Mouse (Mus musculus) kidney, postnatal 4 days (tissue): Measurements from ENCODE around the gene Lipm.

ENCODE experiments used
- DNase-seq, 2 experiments: peaks; one replicate each; pipeline ENCODE4 v3.0.0; 2021; ENCODE audit warnings: mixed read lengths in 2 of 2

Lipm gene

DNA sequence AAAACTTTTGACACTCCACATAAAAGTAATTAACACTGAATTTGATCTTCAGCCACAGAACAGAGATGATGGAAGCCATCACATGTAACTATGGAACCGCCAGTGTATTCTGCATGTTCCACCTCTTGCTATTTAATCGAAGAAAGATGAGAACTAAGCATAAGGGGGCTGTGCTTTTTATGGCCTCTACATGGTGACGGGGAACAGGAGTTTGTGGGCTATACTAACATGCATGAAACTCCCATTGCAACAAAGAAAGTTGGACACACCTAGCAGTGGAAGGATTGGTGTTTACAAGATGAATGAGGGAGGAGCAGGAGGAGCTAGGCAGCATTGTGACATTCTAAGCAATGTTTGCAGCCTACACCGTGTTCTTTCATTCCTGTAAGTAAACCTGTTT is at the start of gene Lipm:
Gene Lipm, plus strand, starts transcription at position 301 of the 400 bp plus-strand sequence.
- no peak for DNase-seq

DNA sequence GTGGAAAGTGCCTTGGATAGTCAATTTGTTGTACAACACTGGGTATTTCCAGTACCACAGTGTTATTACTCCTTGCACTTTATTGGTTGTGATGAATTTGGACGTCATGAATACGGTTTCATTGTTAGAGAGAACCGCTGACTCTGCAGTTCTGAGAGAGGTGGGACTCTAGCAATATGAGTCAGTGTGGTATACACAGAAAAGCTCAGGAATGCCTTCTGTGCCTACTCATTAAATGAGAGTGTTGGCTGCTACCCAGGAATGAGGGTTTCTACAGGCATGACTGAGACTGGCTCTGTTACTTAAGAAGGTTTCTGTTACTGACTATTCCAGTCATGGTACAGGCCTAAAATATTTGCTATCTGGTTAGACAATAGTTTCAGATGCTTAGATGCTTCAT is 49.2 kb upstream of the Lipm start:
- DNase-seq = no peak

GRCm38 (mm10) chr19:34063547-34063946 is 37.2 kb upstream of the Lipm start:
- no peak for DNase-seq

DNA sequence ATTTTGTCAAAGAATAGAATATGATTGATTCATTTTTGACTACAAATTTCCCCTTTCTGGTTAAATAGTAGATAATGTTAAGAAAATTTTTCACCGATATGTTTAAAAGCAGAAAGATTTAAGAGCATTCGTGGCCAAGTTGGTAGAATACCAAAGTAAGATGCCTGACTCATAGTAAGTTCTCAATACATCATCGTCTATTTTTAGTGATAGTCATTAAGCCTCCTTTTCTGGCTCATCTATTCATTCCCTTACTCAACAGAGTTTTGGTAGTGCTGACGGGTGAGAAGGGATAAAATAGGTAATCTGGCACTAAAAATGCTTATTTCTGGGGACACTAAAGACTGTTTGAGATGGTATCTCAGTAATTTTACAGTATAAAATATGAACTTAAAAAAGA is 36.7 kb upstream of the Lipm start:
- no peak for DNase-seq

GRCm38 (mm10) chr19:34066779-34067472 is 33.8 kb upstream of the Lipm start, which contains the start of gene Lipn:
Gene Lipn (plus strand): TSS chr19:34067358.
- DNase-seq = no peak

- no peak for DNase-seq
These were observed 26.5 kb upstream of the Lipm start for GRCm38 (mm10) chr19:34074239-34074638.

- no peak for DNase-seq
These were observed 22.6 kb upstream of the Lipm start for GRCm38 (mm10) chr19:34078130-34078529.

DNA sequence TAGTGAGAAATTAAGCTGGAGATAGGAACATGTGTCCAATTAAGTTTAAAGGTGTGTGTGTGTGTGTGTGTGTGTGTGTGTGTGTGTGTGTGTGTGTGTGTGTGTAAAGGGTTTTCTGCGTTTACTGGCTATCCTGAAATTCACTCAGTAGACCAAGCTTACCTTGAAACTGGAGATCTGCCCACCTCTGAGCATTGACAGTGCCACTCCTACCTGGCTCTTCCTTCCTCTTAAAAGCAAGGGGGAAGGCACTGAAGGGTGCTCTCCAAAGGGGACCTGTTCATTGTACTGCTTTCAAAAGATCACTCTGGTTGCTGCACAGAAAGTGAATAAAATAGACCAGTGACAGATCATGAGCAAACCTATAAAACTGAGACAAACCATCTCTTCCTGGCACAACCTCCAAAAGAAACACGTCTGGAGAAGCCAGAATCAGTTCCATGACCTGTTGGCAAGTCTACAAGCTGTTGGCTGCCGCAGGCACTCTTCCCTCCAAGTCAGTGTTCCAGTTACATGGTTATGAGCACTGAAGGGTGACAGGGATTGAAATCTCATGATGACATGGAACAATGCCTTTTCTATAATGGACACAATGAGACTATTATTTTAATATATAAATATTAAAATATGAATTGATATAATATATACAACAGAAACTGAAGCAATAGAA is 11.6 kb upstream of the Lipm start:
- DNase-seq = no peak

DNA sequence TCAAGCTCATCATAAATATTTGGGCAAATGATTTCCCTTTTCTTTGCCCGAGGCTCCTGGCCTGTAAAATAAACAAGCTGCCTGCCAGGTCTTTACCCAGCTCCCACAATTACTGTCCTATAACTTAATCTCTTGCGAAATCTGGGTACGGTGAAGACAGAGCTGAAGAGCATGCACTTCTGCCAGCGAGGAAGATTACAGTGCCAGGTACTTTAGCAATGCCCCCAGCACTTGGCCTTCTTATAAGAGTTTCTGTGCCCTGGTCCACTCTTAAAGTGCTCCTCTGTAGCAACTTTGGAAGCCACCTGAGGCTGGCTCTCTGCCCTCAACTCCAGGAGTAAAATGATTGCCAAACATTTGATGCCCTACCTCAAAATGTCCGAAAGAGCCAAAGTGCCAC is 5.4 kb upstream of the Lipm start:
- DNase-seq = no peak

- DNase-seq = no peak
These were observed 4.5 kb upstream of the Lipm start for GRCm38 (mm10) chr19:34096228-34096627.

GRCm38 (mm10) chr19:34101888-34102287 is 1.2 kb downstream of the Lipm start:
- DNase-seq = no peak

DNA sequence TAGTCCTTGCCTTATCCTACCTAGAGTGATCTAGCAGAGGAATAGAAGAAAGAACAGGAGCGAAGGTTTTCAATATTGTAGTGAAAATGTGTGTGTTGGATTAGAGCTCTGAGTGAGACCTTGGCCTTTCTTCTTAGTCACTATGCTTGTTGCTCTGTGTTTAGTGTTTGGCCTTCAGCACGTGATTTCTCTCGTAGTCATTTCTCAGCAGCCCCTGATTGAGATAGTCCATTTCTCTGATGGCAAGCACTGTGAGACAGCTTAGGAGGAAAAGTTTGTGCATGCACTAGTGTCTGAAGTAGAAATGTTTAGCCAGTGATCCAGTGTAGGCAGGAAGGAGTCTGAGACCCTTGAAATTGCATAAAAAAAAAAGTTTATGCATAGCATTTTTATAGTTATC is 4.1 kb downstream of the Lipm start:
- DNase-seq = no peak

DNA sequence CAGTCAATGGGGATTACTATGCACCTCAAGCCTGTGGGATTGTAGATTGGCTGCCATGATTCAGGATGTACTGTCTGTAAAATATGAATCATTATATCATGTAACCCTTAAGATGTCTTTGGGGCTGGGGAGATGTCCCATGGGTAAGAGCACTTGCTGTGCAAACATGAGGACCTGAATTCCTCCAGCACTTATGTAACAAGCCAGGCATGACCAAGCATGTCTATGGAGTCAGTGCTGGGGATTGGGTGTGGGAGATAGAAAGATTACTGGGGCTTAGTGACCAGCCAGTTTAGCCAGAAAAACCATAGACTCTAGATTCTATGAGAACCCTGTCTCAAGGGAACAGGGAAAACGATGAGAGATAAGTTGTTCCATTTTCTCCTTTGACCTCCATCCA is 18.4 kb downstream of the Lipm start:
- DNase-seq = no peak

- DNase-seq = no peak
These were observed 18.9 kb downstream of the Lipm start for GRCm38 (mm10) chr19:34119653-34120052.

- DNase-seq = no peak
These were observed 19.5 kb downstream of the Lipm start for GRCm38 (mm10) chr19:34120107-34120731.

DNA sequence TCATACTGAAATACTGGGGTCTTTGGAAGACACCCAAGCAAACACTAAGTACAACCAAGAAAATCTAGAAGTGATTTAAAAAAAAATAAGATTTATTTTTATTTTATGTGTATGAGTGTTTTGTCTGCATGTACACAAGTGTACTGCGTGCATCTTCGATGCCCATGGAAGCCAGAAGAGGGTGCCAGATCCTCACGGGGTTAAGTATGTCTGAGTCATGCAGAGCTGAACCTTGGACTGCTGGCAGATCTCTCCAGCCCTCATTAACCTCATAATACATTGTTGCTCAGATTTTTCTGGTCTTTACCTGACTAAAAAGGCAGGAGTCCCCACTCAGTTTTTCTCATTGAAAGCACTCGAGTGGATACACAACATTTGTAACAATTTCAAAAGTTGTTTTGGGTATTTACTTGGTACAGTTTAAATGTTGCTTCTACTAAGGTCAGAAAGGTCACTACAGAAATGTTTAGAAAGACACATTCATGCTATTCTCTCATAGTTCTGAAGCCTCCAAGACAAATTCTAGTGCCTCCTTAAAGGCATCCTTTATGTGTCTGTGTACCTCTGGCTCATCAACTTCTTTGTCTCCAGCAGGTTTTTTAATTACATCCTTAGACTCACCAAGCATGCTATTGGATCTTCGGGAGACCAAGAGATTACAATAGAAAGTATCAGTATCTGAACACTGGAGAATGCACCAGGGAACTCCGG is 38.1 kb downstream of the Lipm start:
- no peak for DNase-seq

DNA sequence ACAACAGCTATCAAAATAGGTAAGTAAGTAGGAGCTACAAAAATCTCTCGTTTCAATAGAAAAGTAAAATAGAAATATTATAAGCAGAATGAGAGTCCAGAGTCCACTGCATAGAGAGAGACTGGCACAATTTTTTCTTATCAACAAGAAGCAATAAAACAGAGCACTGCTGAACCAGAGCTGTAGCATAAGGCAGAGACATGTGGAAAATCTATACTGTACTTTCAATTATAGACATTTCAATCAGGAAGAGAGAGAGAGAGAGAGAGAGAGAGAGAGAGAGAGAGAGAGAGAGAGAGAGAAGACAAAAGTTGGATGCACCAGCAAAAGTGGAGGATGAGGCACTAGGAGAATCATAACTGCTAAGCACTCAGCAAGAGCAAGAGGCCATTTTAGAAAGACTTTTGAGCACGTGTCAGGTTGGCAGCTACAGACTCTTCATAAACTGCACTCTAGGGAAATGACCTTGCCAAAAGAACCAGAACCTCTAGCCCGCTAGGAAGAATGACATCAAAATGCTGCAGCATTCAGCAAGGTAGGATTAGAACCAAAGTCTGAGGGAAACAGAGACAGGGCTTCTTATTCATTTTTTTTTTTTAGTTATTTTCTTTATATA is 38.8 kb downstream of the Lipm start:
- no peak for DNase-seq

- DNase-seq = no peak
These were observed 47.7 kb downstream of the Lipm start for GRCm38 (mm10) chr19:34148421-34148820.

DNA sequence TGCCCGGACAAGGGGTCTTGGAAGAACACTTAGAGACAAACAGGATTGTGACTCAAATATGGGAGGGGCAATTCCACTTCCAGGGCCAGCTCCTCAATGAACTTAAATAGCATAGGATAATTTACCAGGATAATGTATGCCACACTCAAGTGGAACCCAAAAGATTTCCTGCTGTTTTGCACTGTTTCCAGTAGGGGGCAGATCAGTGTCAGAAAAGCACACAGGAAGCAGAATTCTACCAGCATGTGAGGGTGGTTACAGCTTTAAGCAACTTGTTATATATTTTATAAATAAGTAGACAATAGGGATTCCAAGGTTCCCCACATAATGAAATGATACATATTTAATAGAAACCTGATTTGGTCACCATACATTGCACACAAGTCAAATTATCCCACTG is 51.2 kb downstream of the Lipm start:
- DNase-seq = no peak

DNA sequence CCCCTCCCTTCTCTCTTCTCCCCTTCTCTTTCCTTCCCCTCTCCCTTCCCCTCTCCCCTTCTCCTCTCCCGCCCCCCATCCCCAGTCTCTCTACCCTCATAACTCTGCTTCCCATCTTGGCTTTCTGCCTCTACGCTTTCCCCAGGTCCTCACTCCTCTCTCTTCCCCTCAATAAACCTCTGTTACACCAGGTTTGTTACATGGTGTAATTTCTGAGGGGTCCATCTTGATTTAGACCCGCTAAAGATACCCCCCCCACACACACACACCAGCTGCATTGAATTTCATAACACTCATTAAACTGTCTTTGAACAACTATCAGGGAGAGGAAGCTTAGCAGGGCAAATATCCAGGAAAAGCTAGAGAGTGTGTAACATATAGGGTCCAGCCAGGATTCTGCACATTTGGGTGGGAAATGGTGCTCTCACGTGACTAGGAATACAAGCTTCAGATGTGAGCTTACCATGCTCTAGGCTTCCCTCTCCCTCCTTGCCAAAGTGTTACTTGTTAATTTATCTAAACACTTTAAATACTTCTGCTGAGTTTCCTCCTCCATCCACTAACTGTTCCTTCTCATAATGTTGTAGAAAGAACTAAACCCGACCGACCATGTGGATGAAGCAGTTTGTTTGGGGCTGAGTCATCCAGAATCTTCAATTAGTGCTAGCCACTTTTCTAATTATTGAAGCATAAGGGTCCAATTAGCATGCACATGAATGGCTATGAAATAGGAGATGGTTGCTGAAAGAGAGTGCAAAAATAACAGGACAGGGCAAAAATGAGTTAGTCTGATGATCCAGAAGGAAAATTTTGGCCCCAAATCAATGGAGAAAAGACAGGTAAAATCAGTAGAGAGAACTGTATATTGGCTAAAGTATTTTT is 52.8 kb downstream of the Lipm start:
- peak; percentile 6 to 13 for DNase-seq

DNA sequence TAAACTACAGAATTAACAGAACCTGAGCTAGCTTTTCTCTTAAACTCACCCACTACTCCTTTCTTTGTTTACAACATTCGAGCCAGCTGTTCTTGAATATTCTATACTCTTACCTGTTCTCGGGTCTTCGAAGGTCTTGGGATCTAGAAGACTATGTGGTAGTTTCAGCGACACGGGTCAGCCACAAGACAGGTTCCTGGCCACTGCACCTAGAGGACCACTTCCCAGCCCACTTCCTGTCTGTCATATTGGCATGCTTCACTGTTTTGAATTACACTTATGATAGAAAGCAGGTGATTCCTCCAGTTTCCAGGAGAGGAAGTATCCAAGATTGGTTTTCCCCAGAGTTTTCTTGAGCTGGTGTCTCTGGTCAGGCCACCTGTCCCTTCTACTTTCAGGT is 62.0 kb downstream of the Lipm start:
- DNase-seq = no peak

DNA sequence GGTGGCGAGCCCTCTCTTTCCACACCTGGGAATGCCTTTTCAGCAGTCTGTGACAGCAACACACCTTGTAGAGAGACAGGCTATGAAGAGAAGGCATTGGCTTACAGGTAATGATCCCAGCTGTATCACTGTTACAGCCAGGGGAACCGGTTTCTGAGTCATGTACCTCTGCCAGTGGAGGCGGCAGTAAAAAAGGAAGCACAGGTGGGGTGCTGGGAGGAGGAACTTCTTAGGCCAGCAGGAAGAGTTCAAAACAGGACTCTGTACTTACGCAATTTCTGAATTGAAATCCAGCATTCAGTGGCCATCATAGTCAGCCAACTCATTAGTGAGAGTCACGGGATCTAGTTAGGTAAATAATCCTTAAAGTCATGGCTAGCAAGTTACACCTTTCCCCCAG is 65.2 kb downstream of the Lipm start, which contains the start of gene Ankrd22:
Gene Ankrd22, minus strand, starts transcription at position 163 of the 400 bp plus-strand sequence.
- DNase-seq = peak in 1 of 2 experiments; percentile 12
